Mouse (Mus musculus) bone marrow macrophage, adult 2 months (primary cell): ENCODE data around the gene Cd40.

ENCODE experiments used
- CTCF ChIP-seq: IDR thresholded peaks from 2 replicates; pipeline ENCODE4 v1.5.1; 2012; ENCODE audit warnings: low read depth, mild to moderate bottlenecking, low read length, moderate library complexity
- POLR2A ChIP-seq: IDR thresholded peaks from 2 replicates; pipeline ENCODE4 v1.6.1; 2012; ENCODE audit warnings: mild to moderate bottlenecking, low read depth, low read length, borderline replicate concordance

- no peak for TF ChIP-seq CTCF
- TF ChIP-seq POLR2A: no peak
These were observed 45.1 kb upstream of the Cd40 start for GRCm38 (mm10) chr2:165010351-165010750.
